Mouse (Mus musculus) small intestine, adult 2 months (tissue): ENCODE measurements around the gene Map4k3. TPM values are rescaled to one million over a fixed set of nuclear protein-coding genes. Genes with fewer than 3 reads are reported as not detected.
"Not testable (repeated sequence)": the region's sequence is repeated elsewhere in the genome, so short reads cannot be mapped to it uniquely, and the experiment has no call there.

Experiments used
- H3K27ac ChIP-seq: fragments of 200-500 bp; 2 replicates; pipeline ENCODE4 v1.5.1; 2012; ENCODE audit warnings: low read depth, low read length, control low read depth, inconsistent platforms; ENCODE audit not compliant: insufficient read depth
- H3K27me3 ChIP-seq: fragments of 200-500 bp; 2 replicates; pipeline ENCODE4 v1.6.1; 2012; ENCODE audit warnings: mild to moderate bottlenecking, moderate library complexity, low read length, inconsistent platforms; ENCODE audit not compliant: control insufficient read depth, insufficient read depth
- H3K36me3 ChIP-seq: fragments of 200-500 bp; 2 replicates; pipeline ENCODE4 v1.6.1; 2012; ENCODE audit warnings: mild to moderate bottlenecking, low read length, control low read depth, inconsistent platforms; ENCODE audit not compliant: control insufficient read depth, insufficient read depth
- H3K4me1 ChIP-seq: fragments of 200-500 bp; 2 replicates; pipeline ENCODE4 v1.6.1; 2012; ENCODE audit warnings: low read length, inconsistent platforms, mixed read lengths; ENCODE audit not compliant: control insufficient read depth, insufficient read depth, insufficient read length
- H3K4me3 ChIP-seq: fragments of 200-500 bp; 2 replicates; pipeline ENCODE4 v1.5.1; 2012; ENCODE audit warnings: low read depth, mild to moderate bottlenecking, control low read depth, inconsistent platforms, low read length, moderate library complexity
- CTCF ChIP-seq: fragments of 200-500 bp; IDR thresholded peaks from 2 replicates; pipeline ENCODE4 v1.5.1; 2012; ENCODE audit warnings: low read depth, mild to moderate bottlenecking, control low read depth, inconsistent platforms, low read length, moderate library complexity, mixed read lengths; ENCODE audit not compliant: insufficient replicate concordance, insufficient read length; ENCODE audit errors: extremely low read depth
- POLR2A ChIP-seq: fragments of 200-500 bp; IDR thresholded peaks from 2 replicates; pipeline ENCODE4 v1.6.1; 2012; ENCODE audit warnings: low read depth, mild to moderate bottlenecking, control low read depth, inconsistent platforms, low read length, moderate library complexity
- WGBS: fragments of 180-500 bp; shearing (Covaris S2); methylation state at CpG from one replicate; pipeline ENCODE4 v1.1.7; 2018; 5-methylcytosine and 5-hydroxymethylcytosine counted together
- polyA plus RNA-seq: library from polyadenylated mRNA; depleted of rRNA; stranded (reverse); fragments of >200 nt; gene quantifications from 2 replicates; pipeline ENCODE4 v1.2.3, GENCODE M21; 2012

Map4k3 gene
- polyA plus RNA-seq, 1 experiment: 9.4 TPM

DNA sequence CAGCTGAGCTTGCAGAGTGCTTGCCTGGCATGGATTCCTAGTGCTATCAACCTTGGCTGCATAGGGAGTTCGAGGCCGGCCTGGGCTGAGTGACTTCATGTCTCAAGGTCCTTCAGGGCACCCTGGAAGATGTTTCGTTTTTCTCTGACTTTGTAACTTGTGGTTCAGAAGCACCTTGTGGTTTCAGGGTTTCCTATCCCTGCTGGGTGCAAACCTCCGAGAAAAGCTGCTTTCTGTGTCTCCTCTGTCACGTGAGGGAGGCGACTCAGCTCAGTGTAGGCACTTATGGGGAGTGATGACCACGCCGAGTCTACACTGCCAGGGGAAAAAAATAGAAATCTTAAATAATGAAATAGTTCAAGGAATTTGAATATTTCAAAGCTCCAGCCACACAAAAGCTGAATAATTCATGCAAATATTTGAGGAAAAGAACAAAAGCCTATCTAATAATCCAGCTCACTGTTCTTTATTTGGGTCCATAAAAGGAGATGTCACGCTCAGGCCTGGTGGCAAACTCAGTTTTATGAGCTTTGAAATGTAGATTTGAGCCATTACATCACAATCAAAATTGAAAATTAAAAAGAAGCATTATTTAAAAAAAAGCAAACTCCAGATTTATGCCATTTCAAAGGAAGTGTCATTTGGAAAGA, 34.2 kb upstream of the Map4k3 start:
- no peaks in the 10 kb centered on the region for H3K27me3 ChIP-seq
- no peak for TF ChIP-seq POLR2A
- TF ChIP-seq CTCF: no peak
- no peaks in the 10 kb centered on the region for H3K36me3 ChIP-seq
- no peak overlapping the region for H3K4me3 ChIP-seq
- no peak overlapping the region for H3K27ac ChIP-seq
- no peaks in the 10 kb centered on the region for H3K4me1 ChIP-seq
- 83% methylated on average over 9 of the region's 9 CpGs for WGBS

DNA sequence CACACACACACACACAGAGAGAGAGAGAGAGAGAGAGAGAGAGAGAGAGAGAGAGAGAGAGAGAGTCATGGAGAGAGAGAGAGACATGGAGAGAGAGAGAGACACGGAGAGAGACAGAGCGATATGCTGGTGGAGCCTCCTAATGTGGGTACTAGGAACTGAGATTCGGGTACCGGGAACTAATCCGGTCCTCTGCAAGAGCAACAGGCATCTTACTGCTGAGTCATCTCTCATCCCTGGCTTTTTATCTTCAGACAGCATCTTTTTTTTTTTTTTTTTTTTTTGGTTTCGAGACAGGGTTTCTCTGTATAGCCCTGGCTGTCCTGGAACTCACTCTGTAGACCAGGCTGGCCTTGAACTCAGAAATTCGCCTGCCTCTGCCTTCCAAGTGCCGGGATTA, 32.9 kb upstream of the Map4k3 start:
- not testable (repeated sequence) for H3K27me3 ChIP-seq, H3K4me3 ChIP-seq, H3K36me3 ChIP-seq, H3K27ac ChIP-seq, H3K4me1 ChIP-seq
- WGBS: 86% methylated on average over 8 of the region's 8 CpGs

DNA sequence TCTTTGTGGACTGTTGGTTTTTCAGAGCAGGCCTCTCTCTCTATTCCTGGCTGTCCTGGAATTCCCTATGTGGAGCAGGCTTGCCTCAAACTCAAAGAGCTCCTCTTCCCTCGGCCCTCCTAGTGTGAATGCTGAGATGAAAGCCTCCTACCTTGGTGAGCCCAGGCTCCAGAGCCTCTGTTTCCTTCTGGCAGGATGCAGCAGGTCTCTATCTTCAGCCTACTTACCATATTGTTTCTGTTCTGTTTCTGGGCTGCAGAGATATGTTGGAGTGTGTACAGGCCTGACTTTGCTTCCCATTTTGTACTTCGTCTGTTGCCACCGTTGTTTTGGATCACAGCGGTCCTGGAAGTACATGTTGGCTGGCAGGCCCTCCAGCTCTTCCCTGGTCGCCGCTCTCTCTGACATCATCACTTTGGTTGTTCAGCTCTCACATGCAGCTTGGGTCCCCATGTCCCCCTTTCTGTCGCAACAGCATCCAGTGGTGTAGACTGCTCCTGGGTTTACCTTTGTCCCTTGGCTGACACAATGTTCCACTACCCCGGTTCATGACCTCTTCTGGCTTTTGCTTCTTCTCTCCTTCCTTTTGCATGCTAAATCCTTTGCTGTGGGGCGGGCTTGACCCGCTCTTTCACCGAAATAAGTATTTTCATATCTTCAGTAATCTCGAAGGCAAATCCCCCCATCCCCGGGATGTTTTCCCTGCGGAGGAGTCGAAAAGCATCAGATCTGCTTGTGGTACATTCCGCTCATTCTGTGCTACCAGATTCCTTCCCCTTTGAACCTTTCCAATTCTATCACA, 32.3 kb upstream of the Map4k3 start:
- 90% methylated on average over 16 of the region's 16 CpGs for WGBS
- Histone ChIP-seq H3K36me3 (no peaks in the 10 kb centered on the region), H3K4me1 (no peaks in the 10 kb centered on the region), H3K27ac (no peak overlapping the region), H3K4me3 (no peak overlapping the region), H3K27me3 (no peaks in the 10 kb centered on the region)
- TF ChIP-seq POLR2A (no peak), CTCF (no peak)

DNA sequence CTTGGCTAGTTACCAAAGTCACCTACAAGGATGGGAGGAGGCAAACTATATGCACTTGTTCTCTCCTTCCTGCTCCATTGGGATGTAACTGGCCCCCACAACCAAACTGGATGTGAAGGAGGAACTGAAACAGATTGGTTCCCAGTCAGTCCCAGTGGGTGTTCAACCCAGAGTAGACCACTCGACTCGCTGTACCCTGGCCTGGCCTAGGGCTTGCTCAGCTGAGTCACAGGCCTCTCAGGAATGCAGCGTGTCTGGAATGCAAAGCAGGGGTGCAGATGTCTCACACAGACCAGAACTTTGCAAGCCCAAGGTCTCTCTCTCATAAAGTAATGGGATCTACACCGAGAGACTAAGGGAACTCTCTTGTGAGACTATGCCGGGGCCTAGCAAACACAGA, 27.8 kb upstream of the Map4k3 start:
- TF ChIP-seq CTCF (no peak), POLR2A (no peak)
- H3K4me3 ChIP-seq: no peak overlapping the region
- H3K36me3 ChIP-seq: no peaks in the 10 kb centered on the region
- WGBS: 80% methylated on average over 5 of the region's 5 CpGs
- no peaks in the 10 kb centered on the region for H3K4me1 ChIP-seq
- H3K27me3 ChIP-seq: no peaks in the 10 kb centered on the region
- no peak overlapping the region for H3K27ac ChIP-seq

DNA sequence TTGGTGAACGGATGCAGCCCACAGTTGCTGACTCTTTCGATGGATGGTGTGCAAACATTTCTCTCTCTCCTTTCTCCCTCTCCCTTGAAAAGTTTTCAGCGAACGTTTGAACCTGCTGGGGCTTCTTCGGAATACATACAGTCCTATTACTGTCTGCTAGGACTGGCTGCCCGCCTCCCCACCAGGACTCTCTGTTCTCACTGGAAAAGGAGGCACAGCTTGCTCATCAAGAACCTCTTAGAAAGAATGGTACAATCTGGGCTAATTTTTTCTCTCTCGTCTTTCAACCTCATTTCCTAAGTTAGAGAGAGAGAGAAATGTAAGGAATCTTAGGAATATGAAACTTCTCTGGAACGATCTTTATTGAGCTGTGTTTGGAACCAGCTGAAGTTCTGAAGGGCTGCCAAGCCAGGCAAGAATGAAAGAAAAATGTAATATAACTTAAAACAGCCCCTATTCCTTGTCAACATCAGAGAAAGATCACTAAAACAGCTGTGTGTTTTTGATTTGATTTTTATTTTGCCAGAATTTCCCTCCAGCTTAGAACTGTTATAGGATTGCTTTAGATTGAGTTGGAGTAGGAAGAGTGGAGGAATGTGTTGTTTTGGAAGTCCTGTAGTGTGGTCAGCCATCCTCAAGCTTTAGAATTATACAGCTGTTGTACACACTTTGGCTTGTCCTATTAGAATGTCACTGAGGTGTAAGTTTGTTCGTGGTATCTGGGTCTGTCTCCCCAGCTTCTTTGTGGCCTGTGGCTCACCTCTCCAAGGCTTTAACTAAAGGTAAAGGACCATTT, 27.0 kb upstream of the Map4k3 start:
- Histone ChIP-seq H3K4me3 (no peak overlapping the region), H3K4me1 (no peaks in the 10 kb centered on the region), H3K36me3 (no peaks in the 10 kb centered on the region), H3K27me3 (no peaks in the 10 kb centered on the region), H3K27ac (no peak overlapping the region)
- TF ChIP-seq POLR2A: no peak
- TF ChIP-seq CTCF: no peak
- 63% methylated on average over 9 of the region's 9 CpGs for WGBS

DNA sequence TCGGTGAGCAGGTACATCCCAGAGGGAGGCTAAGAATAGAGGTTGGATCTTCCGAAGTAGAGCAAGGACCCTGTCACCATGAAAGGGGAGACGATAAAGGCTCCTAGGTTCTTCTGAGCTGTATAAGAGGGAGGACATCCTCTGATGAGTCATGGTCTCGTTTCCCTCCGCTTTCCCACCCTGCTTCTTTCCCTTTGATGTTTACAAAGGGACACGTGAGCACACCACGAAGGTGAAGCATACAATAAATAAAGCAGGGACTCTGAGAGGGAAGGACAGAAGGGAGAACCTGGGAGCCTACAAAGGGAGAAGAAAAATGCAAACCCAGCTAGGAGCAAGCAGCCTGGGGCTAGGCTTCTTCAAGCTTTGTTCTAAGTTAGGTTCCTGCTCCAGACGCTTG, 26.3 kb upstream of the Map4k3 start:
- no peaks in the 10 kb centered on the region for H3K27me3 ChIP-seq

DNA sequence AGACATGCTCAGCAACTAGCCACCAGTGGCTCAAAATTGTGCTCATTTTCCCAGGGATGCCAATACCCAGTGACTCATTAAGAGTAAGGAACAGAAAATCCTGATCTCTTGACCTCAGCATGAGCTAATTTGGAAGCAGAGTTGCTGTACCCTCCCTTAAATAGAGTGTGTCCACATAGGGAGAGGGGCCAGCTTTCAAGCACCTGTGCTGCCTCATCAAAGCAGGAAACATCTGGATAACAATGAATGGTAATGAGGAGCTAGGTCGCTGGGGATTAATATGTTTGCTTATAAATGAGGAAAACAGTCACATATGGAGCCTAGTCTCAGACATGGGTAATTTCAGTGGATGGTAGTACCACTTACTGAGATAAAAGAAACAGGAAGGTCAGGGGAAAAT, 24.2 kb upstream of the Map4k3 start:
- Histone ChIP-seq H3K36me3 (no peaks in the 10 kb centered on the region), H3K4me1 (no peaks in the 10 kb centered on the region), H3K27me3 (no peaks in the 10 kb centered on the region), H3K27ac (no peak overlapping the region), H3K4me3 (no peak overlapping the region)
- 32% methylated on average over 1 of the region's 1 CpGs for WGBS
- TF ChIP-seq CTCF: no peak
- no peak for TF ChIP-seq POLR2A

More for the DNA sequence above, 26.3 kb upstream of the Map4k3 start:
- Histone ChIP-seq H3K27ac (no peak overlapping the region), H3K4me3 (no peak overlapping the region), H3K36me3 (no peaks in the 10 kb centered on the region), H3K4me1 (no peaks in the 10 kb centered on the region)
- TF ChIP-seq CTCF (no peak), POLR2A (no peak)
- WGBS: 28% methylated on average over 8 of the region's 8 CpGs
